Mouse (Mus musculus): Measurements from ENCODE around the gene Cttn. TPM values are rescaled to one million over a fixed set of nuclear protein-coding genes. Genes with fewer than 3 reads are reported as not detected.

Gene Cttn
- 62.7 and 82.9 TPM in 2 replicates for polyA plus RNA-seq (2012; rRNA removed; ENCODE audit: low replicate concordance)

GRCm38 (mm10) chr7:144470545-144471059 lies at the start of gene Cttn:
TSS of gene Cttn (minus strand) at chr7:144471009.

Other genes with a start within 250 kb of the Cttn start
- gene Ppfia1, start 82.7 kb upstream of the Cttn start, polyA plus RNA-seq (2012; rRNA removed; ENCODE audit: low replicate concordance) = 31.1 and 38.6 TPM in 2 replicates
- 13.6 and 17.6 TPM in 2 replicates for gene Fadd, start 111.5 kb upstream of the Cttn start, polyA plus RNA-seq (2012; rRNA removed; ENCODE audit: low replicate concordance)

Measured in mammary gland, adult 2 months (tissue).